Mouse (Mus musculus): Measurements from ENCODE around the gene Pomp. TPM values are rescaled to one million over a fixed set of nuclear protein-coding genes. Genes with fewer than 3 reads are reported as not detected.

Gene Pomp
- polyA plus RNA-seq, 1 experiment from 2014 or later: 215 TPM

- DNase-seq (peak; percentile 35), ATAC-seq (peak; percentile 96)
- Histone ChIP-seq H3K36me3 (replicated peaks; ENCODE audit: insufficient read depth, low read length) (peaks cover 64% of the 10 kb centered on the region), H3K4me2 (ENCODE audit: low read depth, low read length) (no peak overlapping the region), H3K4me3 (ENCODE audit: low read depth, low read length) (no peak overlapping the region), H3K4me1 (ENCODE audit: insufficient read depth) (peaks cover 5% of the 10 kb centered on the region; the same call in 1 of the 2 replicates), H3K9me3 (ENCODE audit: low read length) (peaks cover 4% of the 10 kb centered on the region; the same call in 1 of the 2 replicates), H3K27me3 (ENCODE audit: insufficient read depth, low read length) (no peaks in the 10 kb centered on the region), H3K27ac (ENCODE audit: low read depth) (peak overlapping the region; percentile 72), H3K9ac (replicated peaks) (no peak overlapping the region)
- no peak for TF ChIP-seq CTCF (IDR thresholded peaks at IDR 0.05; ENCODE audit: low read depth)
- TF ChIP-seq EP300 (IDR thresholded peaks at IDR 0.05; ENCODE audit: low read depth): no peak
- WGBS (ENCODE audit: insufficient replicate concordance): 59% methylated on average over 17 of the region's 17 CpGs
Observed at GRCm38 (mm10) chr5:147879971-147880682, 19.9 kb downstream of the Pomp start.

GRCm38 (mm10) chr5:147883581-147883980 is 23.3 kb downstream of the Pomp start:
- no peak for DNase-seq
- Histone ChIP-seq H3K9me3 (ENCODE audit: low read length) (peaks cover 4% of the 10 kb centered on the region; the same call in 1 of the 2 replicates), H3K4me2 (ENCODE audit: low read depth, low read length) (no peak overlapping the region), H3K36me3 (replicated peaks; ENCODE audit: insufficient read depth, low read length) (peaks cover 38% of the 10 kb centered on the region), H3K4me1 (ENCODE audit: insufficient read depth) (peaks cover 9% of the 10 kb centered on the region), H3K9ac (replicated peaks) (no peak overlapping the region), H3K4me3 (ENCODE audit: low read depth, low read length) (no peak overlapping the region), H3K27me3 (ENCODE audit: insufficient read depth, low read length) (no peaks in the 10 kb centered on the region), H3K27ac (ENCODE audit: low read depth) (no peak overlapping the region)
- TF ChIP-seq EP300 (IDR thresholded peaks at IDR 0.05; ENCODE audit: low read depth) (no peak), CTCF (IDR thresholded peaks at IDR 0.05; ENCODE audit: low read depth) (no peak)
- WGBS (ENCODE audit: insufficient replicate concordance): 76% methylated on average over 6 of the region's 6 CpGs
- no peak for ATAC-seq

GRCm38 (mm10) chr5:147888313-147889297 is 28.3 kb downstream of the Pomp start:
- H3K9ac ChIP-seq (replicated peaks): no peak overlapping the region
- WGBS (ENCODE audit: insufficient replicate concordance): 48% methylated on average over 10 of the region's 12 CpGs

GRCm38 (mm10) chr5:147892735-147893134 is 32.5 kb downstream of the Pomp start:
- WGBS (ENCODE audit: insufficient replicate concordance): 49% methylated on average over 6 of the region's 6 CpGs
- DNase-seq (no peak), ATAC-seq (no peak)
- Histone ChIP-seq H3K36me3 (replicated peaks; ENCODE audit: insufficient read depth, low read length) (no peaks in the 10 kb centered on the region), H3K9me3 (ENCODE audit: low read length) (no peaks in the 10 kb centered on the region), H3K4me2 (ENCODE audit: low read depth, low read length) (peak overlapping the region; percentile 79), H3K27me3 (ENCODE audit: insufficient read depth, low read length) (no peaks in the 10 kb centered on the region), H3K4me1 (ENCODE audit: insufficient read depth) (peaks cover 24% of the 10 kb centered on the region), H3K4me3 (ENCODE audit: low read depth, low read length) (peak overlapping the region; percentile 75; the same call in 1 of the 2 replicates), H3K9ac (replicated peaks) (no peak overlapping the region), H3K27ac (ENCODE audit: low read depth) (peak overlapping the region; percentile 49; the same call in 1 of the 2 replicates)
- TF ChIP-seq CTCF (IDR thresholded peaks at IDR 0.05; ENCODE audit: low read depth): no peak
- TF ChIP-seq EP300 (IDR thresholded peaks at IDR 0.05; ENCODE audit: low read depth): no peak

More at GRCm38 (mm10) chr5:147888313-147889297, 28.3 kb downstream of the Pomp start:
- Histone ChIP-seq H3K27ac (ENCODE audit: low read depth) (peak overlapping the region; percentile 31; the same call in 1 of the 2 replicates), H3K9me3 (ENCODE audit: low read length) (no peaks in the 10 kb centered on the region), H3K4me1 (ENCODE audit: insufficient read depth) (peaks cover 14% of the 10 kb centered on the region), H3K4me2 (ENCODE audit: low read depth, low read length) (peak overlapping the region; percentile 29), H3K27me3 (ENCODE audit: insufficient read depth, low read length) (no peaks in the 10 kb centered on the region), H3K36me3 (replicated peaks; ENCODE audit: insufficient read depth, low read length) (peaks cover 16% of the 10 kb centered on the region), H3K4me3 (ENCODE audit: low read depth, low read length) (no peak overlapping the region)
- ATAC-seq (peak; percentile 92), DNase-seq (no peak)
- TF ChIP-seq EP300 (IDR thresholded peaks at IDR 0.05; ENCODE audit: low read depth) (peak; percentile 88), CTCF (IDR thresholded peaks at IDR 0.05; ENCODE audit: low read depth) (no peak)

- Histone ChIP-seq H3K4me1 (ENCODE audit: insufficient read depth) (peaks cover 24% of the 10 kb centered on the region), H3K9ac (replicated peaks) (no peak overlapping the region; the same call in 1 of the 2 replicates), H3K27me3 (ENCODE audit: insufficient read depth, low read length) (no peaks in the 10 kb centered on the region), H3K27ac (ENCODE audit: low read depth) (peak overlapping the region; percentile 49), H3K4me3 (ENCODE audit: low read depth, low read length) (peak overlapping the region; percentile 75), H3K36me3 (replicated peaks; ENCODE audit: insufficient read depth, low read length) (no peaks in the 10 kb centered on the region), H3K9me3 (ENCODE audit: low read length) (no peaks in the 10 kb centered on the region), H3K4me2 (ENCODE audit: low read depth, low read length) (peak overlapping the region; percentile 79)
- TF ChIP-seq CTCF (IDR thresholded peaks at IDR 0.05; ENCODE audit: low read depth) (no peak), EP300 (IDR thresholded peaks at IDR 0.05; ENCODE audit: low read depth) (peak; percentile 64)
- DNase-seq: peak; percentile 40
- no peak for ATAC-seq
- WGBS (ENCODE audit: insufficient replicate concordance): 30% methylated on average over 9 of the region's 9 CpGs
Observed at GRCm38 (mm10) chr5:147893143-147893542, 32.9 kb downstream of the Pomp start.
